Mouse (Mus musculus): ENCODE measurements around the gene Usp29. TPM values are rescaled to one million over a fixed set of nuclear protein-coding genes. Genes with fewer than 3 reads are reported as not detected.
"Not testable (repeated sequence)": the region's sequence is repeated elsewhere in the genome, so short reads cannot be mapped to it uniquely, and the experiment has no call there.

Gene Usp29
- polyA plus RNA-seq, 1 experiment from 2014 or later: 11.3 TPM

DNA sequence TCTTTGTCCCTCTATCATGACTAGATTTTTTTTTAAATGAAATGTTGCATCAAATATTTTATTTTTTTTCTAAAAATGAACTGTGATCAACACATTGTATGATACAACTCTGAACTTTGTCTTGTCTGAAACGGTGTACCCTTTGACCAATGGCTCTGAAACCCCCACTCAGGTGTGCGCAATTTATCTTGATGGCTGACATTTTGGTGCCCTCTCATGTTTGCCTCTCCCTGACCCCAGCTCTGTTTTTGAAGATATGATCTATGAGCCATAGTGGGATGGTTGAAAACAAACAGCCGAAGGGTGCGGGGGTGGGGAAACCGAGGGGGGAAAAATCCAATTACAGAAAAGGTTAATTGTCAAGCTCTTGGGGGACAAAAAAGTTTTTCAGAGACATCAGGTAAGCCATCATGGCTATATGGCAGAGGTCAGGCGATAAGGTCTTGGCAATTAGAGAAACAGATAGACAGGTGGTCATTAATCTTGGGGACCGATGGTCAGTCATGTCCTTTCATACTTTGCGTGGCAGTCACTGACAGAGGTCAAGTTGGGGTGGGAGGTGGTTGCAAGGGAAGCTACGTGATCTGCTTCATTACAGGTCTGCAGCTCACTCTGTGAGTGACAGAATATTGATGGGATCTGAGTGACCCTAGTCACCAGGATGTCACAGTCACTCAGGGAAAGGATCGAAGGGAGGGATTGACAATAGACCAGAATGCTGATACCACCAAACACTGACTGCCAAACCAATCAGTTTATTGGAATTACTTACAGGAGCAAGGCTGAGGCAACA lies 125.4 kb downstream of the Usp29 start:
- H3K9ac ChIP-seq: no peak overlapping the region
- no peaks in the 10 kb centered on the region for H3K36me3 ChIP-seq
- H3K4me3 ChIP-seq: no peak overlapping the region
- no peaks in the 10 kb centered on the region for H3K9me3 ChIP-seq
- no peak overlapping the region for H3K4me2 ChIP-seq
- no peaks in the 10 kb centered on the region for H3K27me3 ChIP-seq
- no peak for ATAC-seq (ENCODE audit: insufficient number of reproducible peaks, insufficient read depth, low FRiP score, low TSS enrichment, low read depth)
- 76% methylated on average over 10 of the region's 10 CpGs for WGBS
- peaks cover 14% of the 10 kb centered on the region for H3K4me1 ChIP-seq
- H3K27ac ChIP-seq: no peak overlapping the region

DNA sequence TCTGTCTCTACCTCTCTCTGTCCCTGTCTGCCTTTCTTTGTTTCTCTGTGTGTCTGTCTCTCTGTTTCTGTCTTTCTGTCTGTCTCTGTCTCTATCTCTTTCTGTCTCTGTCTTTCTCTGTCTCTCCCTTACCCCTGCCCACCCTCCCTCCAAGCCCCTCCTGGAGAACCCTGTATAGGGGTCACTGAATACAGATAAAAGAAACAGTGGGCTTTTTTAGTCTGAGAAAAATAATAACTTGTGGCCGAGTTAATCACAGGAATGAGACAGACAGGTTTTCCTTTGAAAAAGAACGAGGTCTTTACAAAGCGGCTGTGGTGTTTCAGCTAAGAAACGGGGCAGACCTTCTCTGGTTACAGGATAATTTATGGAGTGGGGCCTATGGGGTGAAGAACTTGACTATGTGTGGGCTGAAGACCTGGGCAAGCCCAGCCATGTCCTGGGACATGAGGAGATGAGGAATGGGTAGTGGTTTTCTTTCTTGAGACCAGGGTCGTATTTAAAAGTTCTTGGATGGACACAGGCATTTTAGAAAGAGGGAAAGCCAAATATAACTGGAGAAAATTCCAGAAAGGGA lies 128.4 kb downstream of the Usp29 start:
- no peak for ATAC-seq (ENCODE audit: insufficient number of reproducible peaks, insufficient read depth, low FRiP score, low TSS enrichment, low read depth)
- Histone ChIP-seq H3K4me3 (no peak overlapping the region), H3K4me1 (peaks cover 8% of the 10 kb centered on the region), H3K9me3 (no peaks in the 10 kb centered on the region), H3K36me3 (no peaks in the 10 kb centered on the region), H3K27me3 (no peaks in the 10 kb centered on the region), H3K4me2 (no peak overlapping the region), H3K9ac (no peak overlapping the region), H3K27ac (peak overlapping the region; percentile 80)
- 23% methylated on average over 5 of the region's 5 CpGs for WGBS

DNA sequence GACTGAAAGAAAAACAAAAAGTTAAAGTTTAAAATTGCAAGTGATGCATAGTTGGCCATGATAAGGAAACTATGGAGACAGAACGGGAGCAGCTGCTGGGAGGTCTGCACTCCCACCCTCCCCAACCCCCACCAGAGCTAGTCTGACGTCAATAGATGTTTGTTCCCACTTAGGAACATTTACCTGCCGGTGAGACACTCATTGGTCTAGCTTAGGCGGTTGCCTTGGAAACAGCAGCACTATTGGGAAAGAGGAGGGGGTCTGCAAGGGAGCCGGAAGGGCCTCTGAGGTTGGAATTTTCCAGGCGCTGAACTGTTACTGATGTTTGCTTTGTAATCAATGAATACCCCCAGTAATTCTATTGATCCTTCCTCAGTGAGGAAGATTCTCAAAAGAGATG lies 130.3 kb downstream of the Usp29 start:
- no peak overlapping the region for H3K4me3 ChIP-seq
- H3K27me3 ChIP-seq: no peaks in the 10 kb centered on the region
- peak overlapping the region; percentile 16; the same call in 1 of the 2 replicates for H3K27ac ChIP-seq
- H3K9me3 ChIP-seq: no peaks in the 10 kb centered on the region
- ATAC-seq (ENCODE audit: insufficient number of reproducible peaks, insufficient read depth, low FRiP score, low TSS enrichment, low read depth): no peak
- no peaks in the 10 kb centered on the region for H3K36me3 ChIP-seq
- H3K4me1 ChIP-seq: peaks cover 8% of the 10 kb centered on the region
- no peak overlapping the region for H3K4me2 ChIP-seq
- WGBS: 4% methylated on average over 6 of the region's 6 CpGs
- no peak overlapping the region for H3K9ac ChIP-seq

DNA sequence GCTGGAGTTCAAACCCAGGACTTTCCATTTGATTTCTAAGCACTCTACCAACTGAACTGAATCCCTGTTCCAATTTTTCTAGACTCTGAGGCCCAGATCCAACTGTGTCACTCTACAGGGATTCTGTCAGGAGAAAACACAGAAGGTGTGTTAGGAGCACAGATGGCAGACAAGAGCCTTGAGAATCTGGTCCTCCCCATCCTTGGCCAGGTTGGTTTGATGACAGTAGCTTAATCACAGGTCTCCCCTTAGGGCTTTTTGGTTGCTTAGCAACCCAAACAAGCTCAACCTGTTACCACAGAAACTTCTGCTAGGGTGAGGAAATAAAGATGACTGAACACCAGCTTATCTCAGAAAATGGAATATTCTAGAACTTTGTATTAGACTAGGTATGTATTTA lies 136.0 kb downstream of the Usp29 start:
- H3K36me3 ChIP-seq: no peaks in the 10 kb centered on the region
- no peak overlapping the region for H3K27ac ChIP-seq
- ATAC-seq (ENCODE audit: insufficient number of reproducible peaks, insufficient read depth, low FRiP score, low TSS enrichment, low read depth): no peak
- H3K9ac ChIP-seq: no peak overlapping the region
- H3K4me2 ChIP-seq: no peak overlapping the region
- H3K9me3 ChIP-seq: no peaks in the 10 kb centered on the region
- no peaks in the 10 kb centered on the region for H3K27me3 ChIP-seq
- no peak overlapping the region for H3K4me3 ChIP-seq
- no peaks in the 10 kb centered on the region for H3K4me1 ChIP-seq

DNA sequence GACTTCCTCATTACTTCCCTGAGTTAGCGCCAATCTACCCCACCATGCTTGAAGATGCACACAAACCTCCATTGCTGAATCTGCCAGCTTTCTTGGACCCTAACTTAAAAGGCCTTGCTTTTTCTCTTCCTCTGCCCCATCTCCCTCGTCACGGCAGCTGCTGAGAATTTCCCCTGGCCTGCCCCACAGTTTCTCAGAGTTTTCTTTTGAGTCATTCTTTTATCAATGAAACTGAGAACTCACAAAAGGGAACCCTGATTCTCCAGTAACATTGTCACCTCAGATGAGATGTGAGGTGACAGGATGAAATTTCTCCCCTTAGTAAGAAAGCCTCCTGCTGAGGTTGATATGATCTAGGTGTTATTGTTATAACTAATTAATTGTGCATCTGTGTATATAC lies 138.5 kb downstream of the Usp29 start:
- no peak overlapping the region for H3K9ac ChIP-seq
- 76% methylated on average over 3 of the region's 3 CpGs for WGBS
- no peaks in the 10 kb centered on the region for H3K4me1 ChIP-seq
- H3K4me3 ChIP-seq: no peak overlapping the region
- H3K36me3 ChIP-seq: no peaks in the 10 kb centered on the region
- ATAC-seq (ENCODE audit: insufficient number of reproducible peaks, insufficient read depth, low FRiP score, low TSS enrichment, low read depth): no peak
- no peak overlapping the region for H3K4me2 ChIP-seq
- H3K27ac ChIP-seq: no peak overlapping the region
- no peaks in the 10 kb centered on the region for H3K27me3 ChIP-seq
- H3K9me3 ChIP-seq: no peaks in the 10 kb centered on the region

DNA sequence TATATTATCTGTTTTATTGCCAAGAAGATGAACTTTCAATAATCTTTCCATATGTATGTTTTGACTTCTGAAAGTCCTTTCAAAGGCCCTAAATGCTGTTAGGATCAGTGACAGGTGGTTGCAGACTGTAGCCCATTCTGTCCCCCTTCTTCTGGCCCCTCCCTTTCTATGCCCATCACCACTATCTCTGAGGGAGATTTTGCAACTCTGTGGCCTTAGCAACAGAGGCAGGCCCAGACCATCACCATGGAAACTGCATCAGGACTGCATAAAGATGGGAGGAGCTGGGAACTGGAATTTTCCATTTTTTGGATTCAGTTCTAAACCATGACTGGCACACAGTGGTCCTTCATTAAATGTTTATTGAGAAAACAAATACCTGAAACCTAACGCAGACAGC lies 139.2 kb downstream of the Usp29 start:
- H3K4me1 ChIP-seq: 0 out of 2 replicates have a peak, but pooled peaks cover 3% of the 10 kb centered on the region
- no peaks in the 10 kb centered on the region for H3K36me3 ChIP-seq
- no peak overlapping the region for H3K4me3 ChIP-seq
- no peak overlapping the region for H3K9ac ChIP-seq
- H3K27ac ChIP-seq: no peak overlapping the region
- 71% methylated on average over 1 of the region's 1 CpGs for WGBS
- no peaks in the 10 kb centered on the region for H3K9me3 ChIP-seq
- H3K4me2 ChIP-seq: no peak overlapping the region
- ATAC-seq (ENCODE audit: insufficient number of reproducible peaks, insufficient read depth, low FRiP score, low TSS enrichment, low read depth): no peak
- no peaks in the 10 kb centered on the region for H3K27me3 ChIP-seq

DNA sequence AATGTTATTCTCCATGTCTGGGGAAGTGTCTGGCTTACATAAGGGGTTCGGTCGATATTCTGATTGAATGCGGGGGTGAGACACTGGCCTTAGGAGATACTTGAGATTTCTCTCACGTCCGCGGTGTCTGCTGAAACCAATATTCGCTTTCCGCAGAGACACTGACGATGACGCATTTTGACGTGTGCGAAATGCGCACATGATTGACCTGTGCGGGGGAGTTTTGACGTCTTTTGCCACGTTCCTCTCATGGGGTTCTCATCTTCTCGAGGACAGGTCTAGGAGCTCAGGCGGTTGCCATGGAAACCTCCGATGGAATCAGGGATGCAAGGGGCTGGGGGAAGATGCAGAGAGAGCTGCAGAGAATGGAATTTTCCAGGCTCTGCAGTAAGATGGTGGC lies 144.1 kb downstream of the Usp29 start:
- no peaks in the 10 kb centered on the region for H3K9me3 ChIP-seq
- no peak overlapping the region for H3K9ac ChIP-seq
- H3K36me3 ChIP-seq: no peaks in the 10 kb centered on the region
- H3K27ac ChIP-seq: no peak overlapping the region
- no peak for ATAC-seq (ENCODE audit: insufficient number of reproducible peaks, insufficient read depth, low FRiP score, low TSS enrichment, low read depth)
- 66% methylated on average over 19 of the region's 19 CpGs for WGBS
- H3K4me1 ChIP-seq: 0 out of 2 replicates have a peak, but pooled peaks cover 4% of the 10 kb centered on the region
- no peaks in the 10 kb centered on the region for H3K27me3 ChIP-seq
- no peak overlapping the region for H3K4me3 ChIP-seq
- H3K4me2 ChIP-seq: no peak overlapping the region

DNA sequence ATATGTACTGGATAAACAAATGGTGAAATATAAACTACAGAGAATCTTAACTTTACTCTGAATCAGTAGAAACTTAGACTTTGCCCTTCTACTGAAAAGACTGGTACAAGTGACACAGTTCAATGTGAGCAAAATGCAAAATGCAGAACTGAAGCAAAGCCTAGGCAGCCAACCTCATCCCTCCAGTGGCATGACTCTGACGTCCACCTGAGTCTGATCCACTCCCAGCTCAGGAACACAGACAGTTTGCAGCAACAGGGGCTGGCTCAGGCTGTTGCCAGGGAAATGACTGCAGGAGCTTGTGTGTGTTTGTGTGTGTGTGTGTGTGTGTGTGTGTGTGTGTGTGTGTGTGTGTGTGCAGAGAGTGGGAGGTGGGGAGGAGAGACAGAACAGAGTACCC lies 147.8 kb downstream of the Usp29 start:
- Histone ChIP-seq H3K4me3 (no peak overlapping the region), H3K9me3 (no peaks in the 10 kb centered on the region), H3K9ac (no peak overlapping the region), H3K27me3 (no peaks in the 10 kb centered on the region), H3K4me2 (no peak overlapping the region), H3K36me3 (no peaks in the 10 kb centered on the region), H3K27ac (no peak overlapping the region), H3K4me1 (0 out of 2 replicates have a peak, but pooled peaks cover 4% of the 10 kb centered on the region)
- ATAC-seq (ENCODE audit: insufficient number of reproducible peaks, insufficient read depth, low FRiP score, low TSS enrichment, low read depth): no peak
- WGBS: 74% methylated on average over 1 of the region's 1 CpGs

DNA sequence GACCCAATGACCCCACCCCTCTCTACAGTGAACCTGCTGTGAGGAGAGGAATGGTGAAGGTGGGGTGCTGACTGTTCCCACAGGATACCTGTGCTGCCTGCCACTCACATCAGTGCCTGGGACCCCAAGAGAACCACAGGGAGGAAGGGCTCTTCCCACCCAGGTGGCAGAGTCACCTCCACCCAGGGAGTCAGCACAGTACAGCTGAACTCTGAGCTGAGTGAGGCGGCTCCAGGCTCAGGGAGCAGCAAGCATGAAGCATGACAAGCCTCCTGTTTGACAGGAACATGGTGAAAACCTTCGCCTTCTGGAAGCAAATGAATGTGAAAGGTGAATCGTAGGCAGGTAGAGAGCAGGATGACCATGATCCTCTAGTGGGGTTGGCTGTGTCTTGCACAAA lies 148.5 kb downstream of the Usp29 start:
- not testable (repeated sequence) for H3K4me1 ChIP-seq; H3K27ac ChIP-seq; H3K27me3 ChIP-seq; ATAC-seq (ENCODE audit: insufficient number of reproducible peaks, insufficient read depth, low FRiP score, low TSS enrichment, low read depth); H3K9ac ChIP-seq; H3K4me2 ChIP-seq; H3K9me3 ChIP-seq; H3K4me3 ChIP-seq; H3K36me3 ChIP-seq
- 88% methylated on average over 3 of the region's 3 CpGs for WGBS

DNA sequence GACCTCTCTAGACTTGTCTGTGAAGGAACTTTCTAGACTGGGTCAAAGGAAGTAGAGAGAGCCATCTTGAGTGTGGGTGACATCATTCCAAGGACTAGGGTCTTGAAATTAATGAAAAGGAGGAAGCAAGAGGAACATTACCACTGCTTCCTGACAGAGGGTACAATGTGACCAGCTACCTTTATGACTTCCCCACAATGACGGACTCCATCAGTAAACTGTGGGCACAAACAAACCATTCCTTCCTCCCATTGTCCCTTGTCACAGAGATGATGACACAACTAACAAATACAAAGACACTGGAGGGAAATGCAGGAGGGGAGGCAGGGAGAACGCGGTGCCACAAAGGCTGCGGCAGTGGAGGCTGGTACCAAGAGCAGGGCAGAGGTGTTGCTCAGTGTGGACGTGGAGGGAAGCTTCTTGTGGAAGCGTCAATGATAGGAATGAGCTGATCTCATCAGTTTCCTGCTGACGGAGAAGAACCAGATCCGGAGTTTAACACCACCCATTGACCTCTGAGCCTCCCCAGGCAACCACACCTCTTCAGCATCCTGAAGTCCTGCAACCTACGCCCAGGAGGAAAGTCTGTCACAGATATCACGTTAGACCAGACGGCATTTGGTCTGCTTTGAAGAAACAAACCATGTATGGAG lies 149.3 kb downstream of the Usp29 start:
- Histone ChIP-seq H3K4me3 (no peak overlapping the region), H3K4me1 (0 out of 2 replicates have a peak, but pooled peaks cover under 1% of the 10 kb centered on the region), H3K27me3 (no peaks in the 10 kb centered on the region), H3K36me3 (no peaks in the 10 kb centered on the region), H3K9me3 (no peaks in the 10 kb centered on the region), H3K4me2 (no peak overlapping the region), H3K27ac (no peak overlapping the region), H3K9ac (no peak overlapping the region)
- WGBS: 79% methylated on average over 11 of the region's 11 CpGs
- no peak for ATAC-seq (ENCODE audit: insufficient number of reproducible peaks, insufficient read depth, low FRiP score, low TSS enrichment, low read depth)

DNA sequence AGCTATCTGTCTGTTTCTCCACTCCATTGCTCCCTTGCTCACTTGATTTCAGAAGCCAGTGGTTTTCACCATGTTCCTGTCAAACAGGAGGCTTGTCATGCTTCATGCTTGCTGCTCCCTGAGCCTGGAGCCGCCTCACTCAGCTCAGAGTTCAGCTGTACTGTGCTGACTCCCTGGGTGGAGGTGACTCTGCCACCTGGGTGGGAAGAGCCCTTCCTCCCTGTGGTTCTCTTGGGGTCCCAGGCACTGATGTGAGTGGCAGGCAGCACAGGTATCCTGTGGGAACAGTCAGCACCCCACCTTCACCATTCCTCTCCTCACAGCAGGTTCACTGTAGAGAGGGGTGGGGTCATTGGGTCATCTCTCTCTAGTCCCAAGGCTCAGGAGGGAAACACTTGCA lies 150.5 kb downstream of the Usp29 start:
- H3K4me3 ChIP-seq; H3K4me1 ChIP-seq; H3K27ac ChIP-seq; H3K4me2 ChIP-seq; H3K27me3 ChIP-seq; ATAC-seq (ENCODE audit: insufficient number of reproducible peaks, insufficient read depth, low FRiP score, low TSS enrichment, low read depth); H3K9me3 ChIP-seq; H3K9ac ChIP-seq; H3K36me3 ChIP-seq: not testable (repeated sequence)
- WGBS: 86% methylated on average over 1 of the region's 1 CpGs

DNA sequence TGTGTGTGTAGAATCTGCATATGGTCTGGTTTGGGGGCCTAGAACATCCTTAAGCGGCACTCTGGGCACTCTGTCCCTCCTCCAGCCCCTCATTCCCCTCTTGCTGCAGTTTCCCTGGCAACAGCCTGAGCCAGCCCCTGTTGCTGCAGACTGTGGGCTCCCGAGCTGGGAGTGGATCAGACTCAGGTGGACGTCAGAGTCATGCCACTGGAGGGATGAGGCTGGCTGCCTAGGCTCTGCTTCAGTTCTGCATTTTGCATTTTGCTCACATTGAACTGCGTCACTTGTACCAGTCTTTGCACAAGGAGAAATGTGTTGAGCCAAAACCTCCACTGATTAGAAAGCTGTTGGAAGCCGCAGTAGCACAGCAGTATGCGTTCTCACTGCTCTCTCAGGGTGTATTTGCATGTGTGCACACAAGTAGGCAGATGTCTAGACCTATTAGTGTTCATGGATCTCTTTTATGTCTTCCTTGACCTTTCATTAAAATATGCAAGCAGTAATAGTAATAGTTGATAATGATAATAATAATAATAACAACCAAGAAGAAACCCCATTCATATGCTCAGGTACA lies 151.2 kb downstream of the Usp29 start:
- WGBS: 58% methylated on average over 6 of the region's 6 CpGs
- H3K9me3 ChIP-seq: no peaks in the 10 kb centered on the region

More for the DNA sequence above, 151.2 kb downstream of the Usp29 start:
- no peak for ATAC-seq (ENCODE audit: insufficient number of reproducible peaks, insufficient read depth, low FRiP score, low TSS enrichment, low read depth)
- Histone ChIP-seq H3K4me2 (no peak overlapping the region), H3K4me1 (no peaks in the 10 kb centered on the region), H3K27me3 (no peaks in the 10 kb centered on the region), H3K36me3 (no peaks in the 10 kb centered on the region), H3K27ac (no peak overlapping the region), H3K4me3 (no peak overlapping the region), H3K9ac (no peak overlapping the region)
